Mouse (Mus musculus): ENCODE results near the gene Gm20604.

- TF ChIP-seq CTCF (IDR thresholded peaks at IDR 0.05; ENCODE audit: extremely low read depth, insufficient read depth, insufficient read length, insufficient replicate concordance) (peak; percentile 83), POLR2A (IDR thresholded peaks at IDR 0.05; ENCODE audit: low read depth, low read length) (no peak)
Measured at GRCm38 (mm10) chr12:102705216-102705871, 53.1 kb downstream of the Gm20604 start.

Data from spleen, adult 2 months (tissue).